Mouse (Mus musculus) bone marrow macrophage, adult 2 months (primary cell): Measurements from ENCODE around the gene Sertad2. TPM values are rescaled to one million over a fixed set of nuclear protein-coding genes. Genes with fewer than 3 reads are reported as not detected.
A peak's percentile ranks its signal among the peaks of the same experiment; 100 is the strongest.

ENCODE experiments used
- H3K27ac ChIP-seq: 2 replicates; pipeline ENCODE4 v1.5.1; 2012; ENCODE audit warnings: low read depth, low read length; ENCODE audit not compliant: insufficient read depth
- H3K4me1 ChIP-seq: 2 replicates; pipeline ENCODE4 v1.6.1; 2012; ENCODE audit warnings: low read length; ENCODE audit not compliant: control insufficient read depth, insufficient read depth
- H3K4me3 ChIP-seq: 2 replicates; pipeline ENCODE4 v1.5.1; 2012; ENCODE audit warnings: mild to moderate bottlenecking, low read length, moderate library complexity; ENCODE audit not compliant: insufficient read depth
- CTCF ChIP-seq: IDR thresholded peaks from 2 replicates; pipeline ENCODE4 v1.5.1; 2012; ENCODE audit warnings: low read depth, mild to moderate bottlenecking, low read length, moderate library complexity
- POLR2A ChIP-seq: IDR thresholded peaks from 2 replicates; pipeline ENCODE4 v1.6.1; 2012; ENCODE audit warnings: mild to moderate bottlenecking, low read depth, low read length, borderline replicate concordance
- polyA plus RNA-seq: library from polyadenylated mRNA; stranded (reverse); fragments of >200 nt; gene quantifications from 2 replicates; pipeline ENCODE4 v1.2.4, GENCODE M21; 2012; ENCODE audit not compliant: missing spikeins, insufficient read depth, insufficient read length

Sertad2 gene
- polyA plus RNA-seq, 1 experiment: 13.2 TPM

DNA sequence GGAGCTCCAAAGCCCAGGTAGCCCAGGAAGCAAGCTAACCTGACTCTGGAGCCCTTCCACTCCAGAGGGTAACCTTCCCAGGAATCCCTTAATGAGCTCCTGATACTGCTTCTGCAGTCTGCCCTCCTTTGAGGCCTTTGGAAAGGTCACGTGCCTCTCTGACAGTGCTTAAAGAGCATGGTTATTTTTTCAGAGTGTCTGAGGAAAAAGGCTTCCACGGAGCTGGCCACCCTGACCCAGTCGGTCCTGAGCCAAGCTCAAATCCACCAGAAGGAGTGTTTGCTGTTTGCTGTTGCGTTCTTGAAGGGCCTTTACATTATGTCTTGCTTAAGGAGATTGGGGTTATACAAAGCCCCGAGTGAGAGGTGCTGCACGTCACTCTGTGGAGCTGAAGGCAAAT lies 101.8 kb downstream of the Sertad2 start:
- TF ChIP-seq POLR2A (no peak), CTCF (no peak)
- H3K4me1 ChIP-seq: peaks cover 15% of the 10 kb centered on the region
- no peak overlapping the region for H3K27ac ChIP-seq
- H3K4me3 ChIP-seq: no peak overlapping the region

DNA sequence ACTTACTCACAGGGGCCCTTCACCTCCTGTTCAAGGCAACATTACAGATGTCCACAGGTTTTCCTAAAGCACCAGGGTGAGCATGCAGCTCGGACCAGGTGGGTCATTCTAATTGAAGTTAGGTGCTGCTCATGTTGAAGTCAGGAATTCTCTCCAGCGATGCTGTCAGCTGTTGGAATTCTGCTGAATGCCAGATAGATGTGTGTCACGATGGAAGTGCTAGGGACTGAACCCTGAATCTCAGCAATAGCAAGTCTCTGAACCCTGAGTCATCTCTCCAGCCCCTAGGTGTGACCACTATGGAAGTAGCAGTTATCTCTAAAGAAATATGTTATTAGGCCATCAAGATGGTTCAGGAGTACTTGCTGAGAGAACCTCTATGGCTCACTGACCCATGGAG lies 102.5 kb downstream of the Sertad2 start:
- peaks cover 13% of the 10 kb centered on the region for H3K4me1 ChIP-seq
- no peak overlapping the region for H3K27ac ChIP-seq
- H3K4me3 ChIP-seq: no peak overlapping the region
- TF ChIP-seq CTCF (no peak), POLR2A (no peak)

DNA sequence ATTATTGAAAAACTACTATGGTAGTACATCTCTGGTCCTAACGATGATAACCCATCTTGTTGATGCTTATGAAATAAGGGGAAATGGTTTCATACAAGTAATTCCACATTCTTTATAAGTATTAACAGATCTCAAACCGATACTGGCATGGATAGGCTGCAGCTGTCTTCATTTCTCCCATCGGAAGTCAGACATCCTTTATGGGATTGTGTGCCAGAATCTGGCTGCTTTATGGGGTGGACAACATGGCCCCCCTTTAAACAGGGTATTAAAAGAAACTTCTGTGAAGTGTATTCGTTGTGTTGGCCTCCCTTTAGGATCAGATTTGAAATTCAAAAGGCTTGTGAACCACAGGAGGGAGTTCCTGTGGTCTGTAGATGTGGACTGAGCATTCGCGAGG lies 103.1 kb downstream of the Sertad2 start:
- H3K4me3 ChIP-seq: no peak overlapping the region
- peaks cover 7% of the 10 kb centered on the region for H3K4me1 ChIP-seq
- no peak for TF ChIP-seq POLR2A
- no peak for TF ChIP-seq CTCF
- no peak overlapping the region for H3K27ac ChIP-seq

DNA sequence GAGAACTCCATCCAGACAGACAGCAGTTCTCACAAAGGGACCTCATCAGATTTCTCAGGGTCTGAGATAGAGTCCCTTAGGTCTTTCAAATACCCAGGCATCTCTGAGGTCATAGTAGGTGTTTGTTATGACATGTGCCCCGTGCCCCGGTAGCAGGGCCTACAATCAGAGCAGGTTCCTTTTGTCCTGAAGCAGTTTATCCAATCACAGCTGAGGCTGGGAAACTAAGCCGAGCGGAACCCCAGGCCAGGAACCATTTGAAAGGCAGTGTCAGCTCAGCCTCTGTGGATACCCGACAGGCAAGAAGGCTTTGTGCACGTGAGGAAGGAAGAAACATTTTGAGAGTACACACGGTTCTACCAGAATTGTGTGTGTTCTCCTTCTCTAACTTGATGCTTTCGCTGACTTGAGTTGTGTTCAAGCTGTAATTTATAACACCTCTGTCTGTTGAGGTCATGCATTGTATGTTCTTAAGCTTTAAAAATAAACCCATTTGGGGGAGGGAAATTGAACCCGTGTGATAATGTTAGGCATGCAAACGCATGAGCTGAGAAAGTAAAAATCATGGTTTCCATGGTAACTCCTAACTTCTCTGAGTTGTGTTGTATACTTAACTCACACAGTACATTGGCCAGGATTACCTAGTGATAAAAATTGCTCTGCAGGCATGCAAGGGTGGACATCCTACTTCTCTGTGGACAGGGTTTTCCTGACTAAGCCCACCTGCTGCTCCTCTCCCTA lies 104.1 kb downstream of the Sertad2 start:
- H3K27ac ChIP-seq: no peak overlapping the region
- H3K4me3 ChIP-seq: no peak overlapping the region
- TF ChIP-seq POLR2A: no peak
- TF ChIP-seq CTCF: no peak
- H3K4me1 ChIP-seq: peaks cover 6% of the 10 kb centered on the region; the same call in 1 of the 2 replicates

DNA sequence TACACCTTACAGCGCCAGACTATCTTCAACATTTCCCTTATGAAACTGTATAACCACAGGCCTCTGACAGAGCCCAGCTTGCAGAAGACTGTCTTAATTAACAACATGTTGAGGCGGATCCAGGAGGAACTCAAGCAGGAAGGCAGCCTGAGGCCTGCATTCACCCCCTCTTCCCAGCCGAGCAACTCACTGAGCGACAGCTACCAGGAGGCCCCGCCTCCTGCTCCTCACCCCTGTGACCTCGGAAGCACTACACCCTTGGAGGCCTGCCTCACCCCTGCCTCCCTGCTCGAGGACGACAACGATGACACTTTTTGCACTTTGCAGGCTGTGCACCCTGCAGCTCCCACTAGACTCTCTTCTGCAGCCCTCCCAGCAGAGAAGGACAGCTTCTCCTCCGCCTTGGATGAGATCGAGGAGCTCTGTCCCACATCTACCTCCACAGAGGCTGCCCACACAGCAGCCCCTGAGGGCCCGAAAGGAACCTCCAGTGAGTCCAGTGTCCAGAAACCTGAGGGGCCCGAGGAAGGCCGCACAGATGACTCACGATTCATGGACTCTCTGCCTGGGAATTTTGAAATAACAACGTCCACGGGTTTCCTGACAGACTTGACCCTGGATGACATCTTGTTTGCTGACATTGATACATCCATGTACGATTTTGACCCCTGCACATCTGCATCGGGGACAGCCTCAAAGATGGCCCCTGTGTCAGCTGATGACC lies 105.0 kb downstream of the Sertad2 start:
- Histone ChIP-seq H3K4me3 (no peak overlapping the region), H3K27ac (no peak overlapping the region), H3K4me1 (peaks cover 6% of the 10 kb centered on the region; the same call in 1 of the 2 replicates)
- TF ChIP-seq POLR2A (no peak), CTCF (no peak)

DNA sequence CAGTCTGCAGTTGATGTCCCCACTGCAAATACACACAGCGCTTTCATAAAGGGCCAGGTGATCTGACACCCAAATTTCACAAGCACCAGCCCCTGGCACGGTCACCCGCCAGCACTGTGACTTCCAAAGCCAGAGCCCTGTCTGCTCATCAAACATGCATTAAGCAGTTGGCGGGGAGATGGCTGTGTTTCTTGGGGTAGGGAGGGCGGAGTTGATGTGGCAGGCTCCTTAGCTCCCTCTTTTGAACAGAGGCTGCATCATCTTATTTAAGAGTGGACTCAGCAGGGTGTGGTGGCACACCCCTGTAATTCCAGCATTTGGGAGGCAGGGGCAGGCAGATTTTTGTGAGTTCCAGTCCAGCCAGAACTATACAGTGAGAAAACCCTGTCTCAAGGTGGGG lies 106.4 kb downstream of the Sertad2 start:
- no peak overlapping the region for H3K4me3 ChIP-seq
- H3K4me1 ChIP-seq: peaks cover 6% of the 10 kb centered on the region; the same call in 1 of the 2 replicates
- TF ChIP-seq CTCF (no peak), POLR2A (no peak)
- H3K27ac ChIP-seq: no peak overlapping the region

DNA sequence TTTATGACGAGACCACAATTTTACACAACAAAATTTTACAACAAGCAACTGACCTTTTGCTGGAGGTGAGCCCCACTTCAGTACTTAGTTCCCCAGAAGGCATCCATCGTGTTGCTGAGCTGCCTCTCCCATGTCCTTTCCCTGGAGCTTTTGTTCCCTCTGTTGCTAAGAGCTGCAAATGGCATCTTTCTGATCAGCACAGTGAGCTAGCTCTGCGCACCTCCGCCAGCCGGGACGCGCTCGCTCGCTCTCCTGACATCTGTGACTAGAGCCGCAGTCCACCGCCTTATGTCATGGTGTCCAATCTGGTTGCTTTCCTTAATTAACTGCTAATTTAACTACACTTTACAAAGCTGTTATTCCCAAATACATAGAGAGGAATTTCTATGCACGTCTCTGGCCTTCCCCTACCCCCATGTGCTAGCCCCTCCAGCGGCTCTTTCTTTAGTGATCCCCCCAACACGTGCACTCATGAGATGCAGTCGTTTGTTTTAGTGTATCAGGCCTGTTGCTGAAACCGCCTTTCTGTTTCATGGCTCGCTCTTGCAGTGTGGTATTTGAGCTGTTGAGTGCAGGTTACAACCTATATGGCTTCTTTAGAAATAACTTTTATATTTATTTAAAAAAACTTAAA lies 107.1 kb downstream of the Sertad2 start:
- H3K4me3 ChIP-seq: no peak overlapping the region
- H3K27ac ChIP-seq: no peak overlapping the region
- TF ChIP-seq POLR2A (no peak), CTCF (no peak)
- peaks cover 6% of the 10 kb centered on the region; the same call in 1 of the 2 replicates for H3K4me1 ChIP-seq

DNA sequence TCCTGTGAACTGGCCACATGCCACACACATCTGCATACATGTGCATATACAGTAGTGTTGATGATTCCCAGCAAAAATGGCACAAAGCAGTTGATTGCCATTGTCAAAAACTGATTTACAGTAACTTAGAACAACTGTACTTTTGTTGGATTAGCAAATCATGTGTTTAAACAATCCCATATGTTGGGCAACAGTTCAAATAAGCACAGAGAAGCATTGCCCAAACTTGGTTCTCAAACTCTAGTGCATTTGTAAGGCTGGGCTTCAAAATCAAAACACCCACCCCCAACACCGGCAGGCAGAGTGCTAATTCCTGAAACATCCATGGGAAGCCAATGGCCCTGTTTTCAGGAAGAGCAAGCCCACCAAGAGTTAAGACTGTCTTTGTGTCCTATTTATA lies 108.1 kb downstream of the Sertad2 start:
- H3K27ac ChIP-seq: no peak overlapping the region
- no peak overlapping the region for H3K4me3 ChIP-seq
- no peak for TF ChIP-seq CTCF
- TF ChIP-seq POLR2A: no peak
- peaks cover 11% of the 10 kb centered on the region; the same call in 1 of the 2 replicates for H3K4me1 ChIP-seq

DNA sequence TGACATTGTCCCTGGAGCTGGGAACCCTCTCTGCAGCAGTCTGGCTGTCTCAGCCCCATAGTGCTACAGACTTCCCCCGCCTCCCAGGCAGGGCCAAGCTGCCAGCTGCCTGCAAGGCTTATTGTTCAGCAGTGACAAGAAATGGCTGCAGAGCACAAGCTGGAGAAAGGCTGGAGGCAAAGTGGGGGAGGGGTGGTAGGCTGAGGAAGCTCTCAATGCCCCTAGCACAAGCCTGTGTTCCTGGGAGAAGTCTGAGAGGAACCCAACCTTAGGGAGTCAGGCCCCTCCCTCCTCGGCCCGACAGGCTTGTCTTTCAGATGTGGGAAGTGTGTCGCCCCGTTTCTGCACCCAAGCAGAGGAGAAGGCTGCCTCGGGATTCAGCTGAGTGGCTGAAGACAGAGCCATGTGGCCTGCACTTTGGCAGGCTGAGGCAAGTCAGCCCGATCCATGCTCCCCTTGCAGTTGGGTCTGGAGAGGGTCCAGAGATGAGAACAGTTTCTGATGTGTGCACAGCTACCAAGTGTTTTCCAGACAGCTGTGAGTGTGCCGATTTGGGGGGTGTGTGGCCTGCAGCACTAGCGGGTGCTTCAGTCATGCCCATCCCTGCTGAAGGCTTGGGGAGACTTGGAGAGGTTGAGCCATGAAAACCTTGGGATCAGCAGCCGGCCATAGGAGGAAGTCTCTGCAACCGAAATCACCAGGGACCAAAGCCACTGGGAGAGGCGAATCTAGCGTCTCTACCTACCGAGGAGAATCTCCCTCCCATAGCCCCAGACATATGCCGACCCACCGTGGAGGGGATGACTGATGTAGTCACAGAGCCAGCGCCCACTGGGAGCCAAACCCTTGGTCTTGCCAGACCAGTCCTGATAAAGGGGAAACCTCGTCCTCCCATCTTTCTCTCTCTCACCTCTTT lies 113.0 kb downstream of the Sertad2 start:
- Histone ChIP-seq H3K27ac (peak overlapping the region; percentile 42), H3K4me3 (peak overlapping the region; percentile 60), H3K4me1 (peaks cover 9% of the 10 kb centered on the region)
- no peak for TF ChIP-seq POLR2A
- no peak for TF ChIP-seq CTCF

DNA sequence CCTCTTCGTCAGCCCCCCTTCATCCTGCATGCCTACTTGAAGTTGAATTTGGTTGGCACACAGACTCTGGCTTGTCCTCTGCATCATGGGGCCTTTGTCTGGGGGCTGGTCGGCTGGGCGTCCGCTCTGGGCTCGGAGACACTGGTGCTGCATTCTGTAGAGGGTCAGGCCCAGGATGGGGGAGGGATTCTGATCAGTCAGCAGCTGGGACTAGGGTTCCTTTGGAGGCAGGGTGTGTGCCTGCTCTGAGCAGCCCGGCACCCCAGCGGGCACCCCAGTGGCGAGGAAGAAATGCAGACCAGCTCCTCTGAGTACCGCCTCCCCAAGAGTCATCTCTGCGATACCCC lies 113.6 kb downstream of the Sertad2 start:
- Histone ChIP-seq H3K27ac (peak overlapping the region; percentile 15; the same call in 1 of the 2 replicates), H3K4me3 (peak overlapping the region; percentile 60)

More for the DNA sequence above, 113.6 kb downstream of the Sertad2 start:
- TF ChIP-seq POLR2A: no peak
- no peak for TF ChIP-seq CTCF
- H3K4me1 ChIP-seq: peaks cover 9% of the 10 kb centered on the region
